Comparison of ENCODE assay signal across 10 mouse cellular contexts in the genomic region with DNA sequence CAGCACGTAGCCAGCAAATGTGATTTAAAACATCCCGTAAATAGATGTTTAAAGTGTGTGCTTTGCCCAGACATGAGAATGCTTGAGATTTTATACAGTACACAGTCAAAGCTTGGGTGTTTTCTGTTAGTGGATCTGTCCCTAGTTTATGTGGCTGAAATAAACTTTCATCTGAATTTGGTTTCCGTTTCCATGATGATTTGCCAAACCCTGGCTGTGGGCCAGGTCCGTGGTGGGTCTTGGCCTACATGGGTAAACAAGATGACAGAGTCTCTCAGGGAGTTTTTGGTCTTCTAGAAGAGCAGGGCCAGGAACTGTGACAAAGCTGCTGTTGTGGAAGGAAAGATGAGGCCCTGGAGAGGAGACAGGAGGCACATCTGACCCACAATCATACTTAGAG.
DNase-seq lines count a peak whose midpoint lies in the region; TF ChIP-seq lines count a peak whose summit lies in the region.
"Had no signal": no experiment of that assay in that cellular context is flagged by ENCODE, and none has a peak within 500 bp of the region (broad histone marks: within the 10 kb centered on the region; RNA-seq: fewer than 3 reads in every experiment).

No protein-coding gene starts in this region.

- TF ChIP-seq POLR2A in kidney, adult 2 months (IDR thresholded peaks at IDR 0.05; ENCODE audit: low read depth, low read length), result no peak

- TF ChIP-seq CTCF in kidney, adult 2 months (conservative IDR thresholded peaks at IDR 0.05; ENCODE audit: insufficient read depth, insufficient read length, low read depth, low read length), result no peak

- WGBS in kidney, adult 2 months, result 64% methylated on average over 4 of the region's 4 CpGs

- peak; percentile 10 for DNase-seq in cerebellum, adult 11-12 months
- DNase-seq in cerebellum, adult 8-10 months, result no peak
- DNase-seq in thymus, postnatal 36 days, result peak; percentile 25 to 37
- no peak for DNase-seq in thymus, postnatal 4 days
- peak; percentile 39 for DNase-seq in kidney, adult 2 months
- DNase-seq in splenic B cell, adult 2 months (ENCODE audit: low read depth, low spot score), result peak; percentile 40
- no peak for DNase-seq in left cerebral cortex, postnatal 36 days (ENCODE audit: low spot score in 2 of 2)
- no peak for DNase-seq in right cerebral cortex, postnatal 10 days (ENCODE audit: low spot score in 2 of 2)

- no peak overlapping the region for H3K4me3 ChIP-seq in kidney, adult 2 months (ENCODE audit: insufficient read depth, low read depth, low read length)
- H3K4me3 ChIP-seq: limb, embryonic 13.5 days had no signal

- intact Hi-C loops in left cerebral cortex, postnatal 36 days (cut with DNase I), result no loop called here

- H3K27me3 ChIP-seq in kidney, adult 2 months (replicated peaks; ENCODE audit: control insufficient read depth, insufficient read depth, low read length), result no peaks in the 10 kb centered on the region
- H3K27me3 ChIP-seq in splenic B cell, adult 2 months (ENCODE audit: control insufficient read depth, insufficient read depth, low read length, poor library complexity, severe bottlenecking), result no peaks in the 10 kb centered on the region
- H3K27me3 ChIP-seq: CH12.LX; limb, embryonic 13.5 days had no signal

- H3K36me3 ChIP-seq in kidney, adult 2 months (ENCODE audit: control insufficient read depth, insufficient read depth, low read length), result no peaks in the 10 kb centered on the region
- H3K36me3 ChIP-seq in splenic B cell, adult 2 months (ENCODE audit: control insufficient read depth, insufficient read depth, low read length, poor library complexity, severe bottlenecking), result no peaks in the 10 kb centered on the region
- H3K36me3 ChIP-seq: limb, embryonic 13.5 days had no signal

- no peaks in the 10 kb centered on the region for H3K4me1 ChIP-seq in kidney, adult 2 months (ENCODE audit: control insufficient read depth, insufficient read depth, low read length)

- H3K27ac ChIP-seq in kidney, adult 2 months (ENCODE audit: insufficient read depth, low read depth, low read length), result no peak overlapping the region
- H3K27ac ChIP-seq: limb, embryonic 13.5 days had no signal

Comparison
In these comparisons a context has a peak if more than half of its experiments do, and no peak if none do; other contexts are left out.
1. DNase-seq: peak in cerebellum, adult 11-12 months (single experiment), thymus, postnatal 36 days (2 of 2), kidney, adult 2 months (single experiment) and splenic B cell, adult 2 months (single experiment); none in cerebellum, adult 8-10 months (single experiment), thymus, postnatal 4 days (single experiment), left cerebral cortex, postnatal 36 days (0 of 2) and right cerebral cortex, postnatal 10 days (0 of 2).